Mouse (Mus musculus) heart, postnatal 36 days (tissue): ENCODE data around the gene Stau1. TPM values are rescaled to one million over a fixed set of nuclear protein-coding genes. Genes with fewer than 3 reads are reported as not detected.

Experiments used
- DNase-seq, 2 experiments: peaks; one replicate each; pipeline ENCODE4 v3.0.0; 2021 to 2022
- intact Hi-C: fragments of 180-260 bp; cut with DNase I; formaldehyde crosslinking; loops from one replicate; pipeline ENCODE4 v1.15.1; 2025
- total RNA-seq, 2 experiments: library from RNA; stranded (reverse); gene quantifications; 2 replicates each; pipeline ENCODE4 v1.2.3; 2021

Stau1 gene
- total RNA-seq, 2 experiments from 2014 or later: 44.5 to 45.1 TPM

- no peak for DNase-seq
- intact Hi-C loops: no loop called here
These were observed 62.2 kb downstream of the Stau1 start for GRCm38 (mm10) chr2:166933943-166934342.

GRCm38 (mm10) chr2:166923971-166924370, 72.1 kb downstream of the Stau1 start:
- intact Hi-C loops: no loop called here
- DNase-seq: no peak

GRCm38 (mm10) chr2:166910536-166910935, 85.6 kb downstream of the Stau1 start:
- intact Hi-C loops: no loop called here
- DNase-seq: no peak

GRCm38 (mm10) chr2:166909729-166910128, 86.4 kb downstream of the Stau1 start:
- DNase-seq: no peak
- intact Hi-C loops: no loop called here

- DNase-seq: peak in 1 of 2 experiments; percentile 10
- intact Hi-C loops: no loop called here
These were observed 89.4 kb downstream of the Stau1 start for GRCm38 (mm10) chr2:166906523-166907182.

- DNase-seq: peak; percentile 97 to 98
- intact Hi-C loops: no loop called here
These were observed 90.2 kb downstream of the Stau1 start, which contains the start of gene Cse1l for GRCm38 (mm10) chr2:166905711-166906522. Cse1l (plus strand) TSS chr2:166906040.

- intact Hi-C loops: no loop called here
- DNase-seq: no peak
These were observed 92.3 kb downstream of the Stau1 start for GRCm38 (mm10) chr2:166903719-166904282.

- intact Hi-C loops: no loop called here
- no peak for DNase-seq
These were observed 95.2 kb downstream of the Stau1 start for GRCm38 (mm10) chr2:166900792-166901505.

- no peak for DNase-seq
- intact Hi-C loops: no loop called here
These were observed 96.4 kb downstream of the Stau1 start for GRCm38 (mm10) chr2:166899746-166900145.

- DNase-seq: no peak
- intact Hi-C loops: no loop called here
These were observed 96.9 kb downstream of the Stau1 start for GRCm38 (mm10) chr2:166899161-166899560.

Other genes with a start within 250 kb of the Stau1 start
- gene Trp53rkb, start 203.8 kb downstream of the Stau1 start, total RNA-seq: 1 to 10 TPM; 1.6 to 2.4 TPM
- 10 to 100 TPM; 42.0 to 44.1 TPM for gene Arfgef2, start 190.7 kb downstream of the Stau1 start, total RNA-seq
- 10 to 100 TPM; 39.8 to 41.1 TPM for gene Cse1l, start 90.3 kb downstream of the Stau1 start, total RNA-seq
- 10 to 100 TPM; 10.8 to 11.3 TPM for gene Ddx27, start 18.9 kb upstream of the Stau1 start, total RNA-seq
- gene Znfx1, start 66.7 kb upstream of the Stau1 start, total RNA-seq: 10 to 100 TPM; 36.2 to 44.8 TPM
- 10 to 100 TPM; 39.2 to 51.7 TPM for gene Kcnb1, start 193.9 kb upstream of the Stau1 start, total RNA-seq
- gene Ptgis, start 244.3 kb upstream of the Stau1 start, total RNA-seq: 10 to 100 TPM; 19.5 to 22.2 TPM